Mouse (Mus musculus): ENCODE measurements around the gene Csnk1e. TPM values are rescaled to one million over a fixed set of nuclear protein-coding genes. Genes with fewer than 3 reads are reported as not detected.

Gene Csnk1e
- polyA plus RNA-seq, 1 experiment, result 116 TPM

DNA sequence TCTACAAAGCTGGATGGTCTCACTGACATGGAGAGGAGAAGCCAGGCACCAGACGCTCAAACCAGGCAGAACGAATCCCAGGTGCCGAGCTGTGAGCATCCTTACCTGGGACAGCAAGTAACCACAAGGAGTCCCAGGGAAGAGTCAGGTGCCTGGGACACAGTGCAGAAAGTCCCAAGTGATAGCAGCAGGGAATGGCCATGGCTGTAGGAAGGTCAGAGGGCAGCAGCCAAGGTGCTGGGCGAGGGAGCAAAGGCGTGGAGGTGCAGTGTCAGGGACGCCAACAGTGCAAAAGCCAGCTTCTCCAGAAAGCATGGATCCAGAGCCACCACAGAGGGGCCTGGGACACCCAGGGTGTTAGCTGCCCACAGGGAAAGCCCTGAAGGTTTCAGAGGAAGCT lies 62.3 kb downstream of the Csnk1e start:
- Histone ChIP-seq H3K36me3 (ENCODE audit: control insufficient read depth, insufficient read depth, low read length, poor library complexity, severe bottlenecking) (no peaks in the 10 kb centered on the region), H3K9me3 (replicated peaks; ENCODE audit: control insufficient read depth, insufficient read depth, low read length, poor library complexity, severe bottlenecking) (no peaks in the 10 kb centered on the region), H3K4me3 (ENCODE audit: low read depth, low read length) (no peak overlapping the region), H3K27me3 (ENCODE audit: control insufficient read depth, insufficient read depth, low read length, poor library complexity, severe bottlenecking) (no peaks in the 10 kb centered on the region), H3K9ac (ENCODE audit: low read depth, poor library complexity, severe bottlenecking) (no peak overlapping the region), H3K27ac (ENCODE audit: insufficient read depth, low read length) (no peak overlapping the region), H3K4me1 (ENCODE audit: control insufficient read depth, insufficient read depth, low read length) (peaks cover 3% of the 10 kb centered on the region)
- TF ChIP-seq EP300 (IDR thresholded peaks at IDR 0.05; ENCODE audit: insufficient read depth, low read depth, low read length) (no peak), CTCF (IDR thresholded peaks at IDR 0.05; ENCODE audit: low read depth, low read length) (no peak), POLR2A (IDR thresholded peaks at IDR 0.05; ENCODE audit: insufficient read depth, low read length) (no peak)

- TF ChIP-seq EP300 (IDR thresholded peaks at IDR 0.05; ENCODE audit: insufficient read depth, low read depth, low read length), result no peak
- no peak for TF ChIP-seq POLR2A (IDR thresholded peaks at IDR 0.05; ENCODE audit: insufficient read depth, low read length)
- Histone ChIP-seq H3K27me3 (ENCODE audit: control insufficient read depth, insufficient read depth, low read length, poor library complexity, severe bottlenecking) (no peaks in the 10 kb centered on the region), H3K4me1 (ENCODE audit: control insufficient read depth, insufficient read depth, low read length) (peaks cover 3% of the 10 kb centered on the region), H3K4me3 (ENCODE audit: low read depth, low read length) (no peak overlapping the region), H3K9ac (ENCODE audit: low read depth, poor library complexity, severe bottlenecking) (no peak overlapping the region), H3K27ac (ENCODE audit: insufficient read depth, low read length) (no peak overlapping the region), H3K9me3 (replicated peaks; ENCODE audit: control insufficient read depth, insufficient read depth, low read length, poor library complexity, severe bottlenecking) (no peaks in the 10 kb centered on the region), H3K36me3 (ENCODE audit: control insufficient read depth, insufficient read depth, low read length, poor library complexity, severe bottlenecking) (no peaks in the 10 kb centered on the region)
Observed at GRCm38 (mm10) chr15:79392527-79392926, 62.8 kb downstream of the Csnk1e start.

DNA sequence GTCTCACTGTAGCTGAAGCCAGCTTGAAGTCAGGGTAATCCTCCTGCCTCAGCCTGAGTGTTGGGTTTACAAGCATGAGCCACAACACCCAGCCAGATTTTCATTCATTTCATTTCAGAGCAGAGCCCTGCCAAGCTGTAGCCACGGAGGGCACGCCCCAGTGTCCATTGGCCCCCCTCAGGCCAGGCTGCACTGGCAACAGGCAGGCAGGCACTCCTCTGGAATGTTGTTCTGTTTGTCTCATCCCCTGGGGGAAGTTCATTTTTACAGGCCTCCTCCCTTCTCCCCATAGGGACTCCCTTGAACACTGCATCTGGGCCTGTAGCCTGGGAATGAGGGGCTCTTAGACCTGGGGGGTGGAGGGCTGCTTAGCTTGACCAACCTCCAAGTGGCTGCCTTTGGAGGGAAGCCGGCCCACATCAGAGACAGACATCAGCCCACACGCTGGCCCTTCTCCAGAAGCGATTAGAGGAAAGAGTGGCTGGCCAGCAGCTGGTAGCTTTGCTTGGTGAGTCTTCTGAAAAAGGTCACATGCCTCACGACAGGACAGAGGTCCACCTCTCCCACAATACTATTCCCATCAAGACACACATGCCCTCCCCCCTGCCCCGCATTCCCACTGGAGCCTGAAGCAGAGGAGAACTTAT lies 63.8 kb downstream of the Csnk1e start:
- H3K4me1 ChIP-seq (ENCODE audit: control insufficient read depth, insufficient read depth, low read length), result peaks cover 3% of the 10 kb centered on the region
- no peaks in the 10 kb centered on the region for H3K9me3 ChIP-seq (replicated peaks; ENCODE audit: control insufficient read depth, insufficient read depth, low read length, poor library complexity, severe bottlenecking)
- H3K36me3 ChIP-seq (ENCODE audit: control insufficient read depth, insufficient read depth, low read length, poor library complexity, severe bottlenecking), result no peaks in the 10 kb centered on the region
- no peak overlapping the region for H3K4me3 ChIP-seq (ENCODE audit: low read depth, low read length)
- H3K27ac ChIP-seq (ENCODE audit: insufficient read depth, low read length), result no peak overlapping the region
- TF ChIP-seq POLR2A (IDR thresholded peaks at IDR 0.05; ENCODE audit: insufficient read depth, low read length) (no peak), EP300 (IDR thresholded peaks at IDR 0.05; ENCODE audit: insufficient read depth, low read depth, low read length) (no peak), CTCF (IDR thresholded peaks at IDR 0.05; ENCODE audit: low read depth, low read length) (no peak)
- H3K9ac ChIP-seq (ENCODE audit: low read depth, poor library complexity, severe bottlenecking), result no peak overlapping the region
- H3K27me3 ChIP-seq (ENCODE audit: control insufficient read depth, insufficient read depth, low read length, poor library complexity, severe bottlenecking), result no peaks in the 10 kb centered on the region

GRCm38 (mm10) chr15:79390434-79390833 lies 64.9 kb downstream of the Csnk1e start:
- Histone ChIP-seq H3K27me3 (ENCODE audit: control insufficient read depth, insufficient read depth, low read length, poor library complexity, severe bottlenecking) (no peaks in the 10 kb centered on the region), H3K36me3 (ENCODE audit: control insufficient read depth, insufficient read depth, low read length, poor library complexity, severe bottlenecking) (no peaks in the 10 kb centered on the region), H3K9me3 (replicated peaks; ENCODE audit: control insufficient read depth, insufficient read depth, low read length, poor library complexity, severe bottlenecking) (no peaks in the 10 kb centered on the region), H3K4me1 (ENCODE audit: control insufficient read depth, insufficient read depth, low read length) (peaks cover 1% of the 10 kb centered on the region), H3K9ac (ENCODE audit: low read depth, poor library complexity, severe bottlenecking) (no peak overlapping the region), H3K4me3 (ENCODE audit: low read depth, low read length) (no peak overlapping the region), H3K27ac (ENCODE audit: insufficient read depth, low read length) (no peak overlapping the region)
- no peak for TF ChIP-seq POLR2A (IDR thresholded peaks at IDR 0.05; ENCODE audit: insufficient read depth, low read length)
- TF ChIP-seq CTCF (IDR thresholded peaks at IDR 0.05; ENCODE audit: low read depth, low read length), result no peak
- no peak for TF ChIP-seq EP300 (IDR thresholded peaks at IDR 0.05; ENCODE audit: insufficient read depth, low read depth, low read length)

- Histone ChIP-seq H3K9me3 (replicated peaks; ENCODE audit: control insufficient read depth, insufficient read depth, low read length, poor library complexity, severe bottlenecking) (no peaks in the 10 kb centered on the region), H3K4me3 (ENCODE audit: low read depth, low read length) (no peak overlapping the region), H3K36me3 (ENCODE audit: control insufficient read depth, insufficient read depth, low read length, poor library complexity, severe bottlenecking) (no peaks in the 10 kb centered on the region), H3K9ac (ENCODE audit: low read depth, poor library complexity, severe bottlenecking) (no peak overlapping the region), H3K27me3 (ENCODE audit: control insufficient read depth, insufficient read depth, low read length, poor library complexity, severe bottlenecking) (no peaks in the 10 kb centered on the region), H3K27ac (ENCODE audit: insufficient read depth, low read length) (no peak overlapping the region), H3K4me1 (ENCODE audit: control insufficient read depth, insufficient read depth, low read length) (peaks cover 1% of the 10 kb centered on the region)
- TF ChIP-seq POLR2A (IDR thresholded peaks at IDR 0.05; ENCODE audit: insufficient read depth, low read length), result no peak
- TF ChIP-seq CTCF (IDR thresholded peaks at IDR 0.05; ENCODE audit: low read depth, low read length), result no peak
- no peak for TF ChIP-seq EP300 (IDR thresholded peaks at IDR 0.05; ENCODE audit: insufficient read depth, low read depth, low read length)
Observed at GRCm38 (mm10) chr15:79388171-79388570, 67.2 kb downstream of the Csnk1e start.

DNA sequence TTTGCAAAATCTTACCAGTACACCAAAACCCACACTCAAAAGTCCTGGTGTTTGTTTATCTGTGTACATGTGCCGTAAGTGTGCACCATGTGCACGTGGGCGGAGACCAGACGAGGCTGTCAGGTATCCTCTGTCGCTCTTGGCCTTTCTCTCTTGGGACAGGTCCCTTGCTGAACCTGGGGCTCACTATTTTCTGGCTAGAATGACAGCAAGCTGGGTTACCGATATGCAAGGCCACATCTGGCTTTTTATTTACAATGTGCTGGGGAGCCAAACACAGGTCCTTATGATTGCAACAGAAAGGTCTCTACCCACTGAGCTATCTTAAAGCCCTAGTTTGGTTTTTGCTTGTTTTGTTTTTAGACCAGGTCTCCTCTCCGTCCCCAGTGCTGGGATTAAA lies 67.8 kb downstream of the Csnk1e start:
- Histone ChIP-seq H3K36me3 (ENCODE audit: control insufficient read depth, insufficient read depth, low read length, poor library complexity, severe bottlenecking) (no peaks in the 10 kb centered on the region), H3K27ac (ENCODE audit: insufficient read depth, low read length) (no peak overlapping the region), H3K9ac (ENCODE audit: low read depth, poor library complexity, severe bottlenecking) (no peak overlapping the region), H3K4me1 (ENCODE audit: control insufficient read depth, insufficient read depth, low read length) (peaks cover 1% of the 10 kb centered on the region), H3K4me3 (ENCODE audit: low read depth, low read length) (no peak overlapping the region), H3K9me3 (replicated peaks; ENCODE audit: control insufficient read depth, insufficient read depth, low read length, poor library complexity, severe bottlenecking) (no peaks in the 10 kb centered on the region), H3K27me3 (ENCODE audit: control insufficient read depth, insufficient read depth, low read length, poor library complexity, severe bottlenecking) (no peaks in the 10 kb centered on the region)
- no peak for TF ChIP-seq CTCF (IDR thresholded peaks at IDR 0.05; ENCODE audit: low read depth, low read length)
- TF ChIP-seq POLR2A (IDR thresholded peaks at IDR 0.05; ENCODE audit: insufficient read depth, low read length), result no peak
- TF ChIP-seq EP300 (IDR thresholded peaks at IDR 0.05; ENCODE audit: insufficient read depth, low read depth, low read length), result no peak
